Mouse (Mus musculus): ENCODE measurements around the gene Azin2.
A peak's percentile ranks its signal among the peaks of the same experiment; 100 is the strongest.

Azin2 gene

GRCm38 (mm10) chr4:128962029-128962925 lies at the start of gene Azin2:
Gene Azin2 (minus strand): TSS chr4:128962442.
- peak; percentile 92 for DNase-seq

DNA sequence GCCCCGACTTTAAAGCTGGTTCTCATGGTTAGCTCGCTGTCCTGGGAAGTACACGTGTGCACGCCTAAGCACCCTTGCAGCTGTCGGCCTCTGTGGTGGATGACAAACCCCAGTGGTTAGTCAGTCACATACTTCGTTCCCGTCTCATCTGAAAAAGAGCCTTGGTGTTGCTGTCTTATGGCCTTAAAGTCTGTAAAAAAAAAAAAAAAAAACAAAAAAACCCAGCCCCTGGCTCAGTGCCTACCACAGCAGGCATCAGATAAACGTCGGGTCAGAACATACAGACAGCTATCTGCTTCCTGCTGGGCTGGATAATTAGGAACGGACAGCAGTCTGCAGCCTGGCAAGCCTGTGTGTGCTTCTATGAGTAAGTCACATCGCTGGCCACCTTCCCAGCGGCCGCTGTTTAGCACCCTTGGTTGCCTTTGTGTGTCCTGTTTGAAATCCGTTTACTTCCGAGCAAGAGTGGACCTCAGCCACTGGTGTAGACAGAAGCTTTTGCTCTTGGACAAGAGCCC lies 49.4 kb upstream of the Azin2 start:
- DNase-seq = peak; percentile 65

GRCm38 (mm10) chr4:129009521-129009920 lies 47.3 kb upstream of the Azin2 start:
- DNase-seq = no peak

- DNase-seq = no peak
Measured at GRCm38 (mm10) chr4:129008672-129009071, 46.4 kb upstream of the Azin2 start.

GRCm38 (mm10) chr4:129008006-129008519 lies 45.8 kb upstream of the Azin2 start:
- DNase-seq = no peak

GRCm38 (mm10) chr4:129003720-129004119 lies 41.5 kb upstream of the Azin2 start:
- no peak for DNase-seq

- DNase-seq = no peak
Measured at GRCm38 (mm10) chr4:129000786-129001185, 38.5 kb upstream of the Azin2 start.

DNA sequence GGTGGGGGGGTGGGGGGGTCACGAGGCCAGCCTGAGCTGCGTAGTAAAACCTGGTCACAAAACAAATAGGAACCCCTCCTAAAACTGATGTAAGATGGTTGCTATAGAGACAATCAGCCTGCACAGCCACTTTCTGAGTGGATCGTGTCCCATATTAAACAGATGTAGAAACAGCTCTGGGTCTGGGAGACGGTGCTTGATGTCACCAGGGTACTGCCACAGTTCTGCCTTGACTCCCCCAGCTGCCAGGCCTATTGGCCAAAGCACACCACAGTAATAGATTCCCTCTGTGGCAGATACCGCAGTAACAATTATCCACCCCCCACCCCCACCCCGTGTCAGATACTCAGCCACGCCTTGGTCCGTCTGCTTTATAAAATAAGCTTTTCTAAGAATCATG lies 36.2 kb upstream of the Azin2 start:
- DNase-seq = no peak

GRCm38 (mm10) chr4:128997258-128997657 lies 35.0 kb upstream of the Azin2 start:
- DNase-seq = no peak

DNA sequence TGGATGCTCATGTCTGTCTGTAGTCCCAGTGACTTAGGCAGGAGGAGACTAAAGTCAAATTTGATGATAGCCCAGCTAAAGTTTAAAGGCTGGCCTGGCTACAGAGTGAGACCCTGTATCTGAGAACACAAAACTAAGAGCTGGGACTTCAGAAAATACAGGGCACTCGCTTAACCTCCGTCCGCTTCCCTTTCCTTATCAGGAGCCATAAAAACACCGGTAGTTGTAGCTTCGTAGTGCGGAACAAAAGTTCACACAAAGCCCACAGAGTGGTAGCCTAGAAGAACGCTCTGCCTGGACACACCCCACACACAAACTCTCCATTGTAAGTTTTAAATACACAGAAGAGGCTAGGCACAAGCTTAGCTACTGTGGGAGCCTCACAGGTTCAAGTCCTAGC lies 33.0 kb upstream of the Azin2 start:
- DNase-seq = no peak

- DNase-seq = no peak
Measured at GRCm38 (mm10) chr4:128993675-128994074, 31.4 kb upstream of the Azin2 start.

- peak; percentile 96 for DNase-seq
Measured at GRCm38 (mm10) chr4:128993025-128993662, 30.9 kb upstream of the Azin2 start.

GRCm38 (mm10) chr4:128992176-128992575 lies 29.9 kb upstream of the Azin2 start:
- no peak for DNase-seq

- DNase-seq = no peak
Measured at GRCm38 (mm10) chr4:128991500-128992008, 29.3 kb upstream of the Azin2 start, which contains the start of gene Ak2. Gene Ak2 (plus strand): TSS chr4:128991958.

DNA sequence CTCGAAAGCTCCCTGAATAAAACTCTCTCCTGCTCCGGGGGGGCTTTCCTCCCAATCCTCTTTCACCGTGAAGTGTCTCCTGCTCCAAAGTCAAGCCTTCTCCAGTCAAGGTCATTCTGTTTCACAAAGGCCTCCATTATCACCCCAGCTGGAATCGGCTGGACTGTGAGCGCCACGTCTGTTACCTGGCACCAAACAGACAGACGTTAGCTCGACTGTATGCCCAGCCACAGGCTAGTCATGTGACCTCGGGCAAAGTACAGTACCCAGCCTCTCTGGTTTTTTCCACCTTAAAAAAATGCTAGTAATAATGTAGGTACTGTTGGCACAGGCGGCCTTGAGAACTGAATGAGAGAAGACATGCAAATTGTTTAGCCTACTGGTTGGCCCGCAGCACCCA lies 27.4 kb upstream of the Azin2 start:
- no peak for DNase-seq

GRCm38 (mm10) chr4:128988911-128989310 lies 26.7 kb upstream of the Azin2 start:
- DNase-seq = no peak

GRCm38 (mm10) chr4:128984600-128984999 lies 22.4 kb upstream of the Azin2 start:
- DNase-seq = no peak

DNA sequence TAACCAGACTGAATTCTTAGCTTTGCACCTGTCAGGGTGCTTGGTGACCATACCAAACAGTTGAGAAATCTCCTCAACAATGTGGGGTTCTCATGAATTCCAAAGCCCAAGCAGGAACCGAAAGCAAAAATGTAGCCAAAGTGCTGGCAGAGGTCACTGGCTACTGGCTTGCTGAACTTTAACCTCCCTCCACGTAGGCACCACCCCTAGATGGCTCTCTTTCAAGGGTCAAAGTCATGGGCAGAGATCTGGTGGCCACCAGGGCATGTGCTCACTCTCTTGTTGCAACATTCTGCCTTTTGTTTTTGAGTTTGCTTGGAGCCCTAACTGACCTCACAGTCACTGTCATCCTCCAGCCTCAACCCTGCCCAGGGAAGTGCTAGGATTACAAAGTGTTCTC lies 21.4 kb upstream of the Azin2 start:
- DNase-seq = no peak

GRCm38 (mm10) chr4:128983151-128983550 lies 20.9 kb upstream of the Azin2 start:
- peak; percentile 37 for DNase-seq

DNA sequence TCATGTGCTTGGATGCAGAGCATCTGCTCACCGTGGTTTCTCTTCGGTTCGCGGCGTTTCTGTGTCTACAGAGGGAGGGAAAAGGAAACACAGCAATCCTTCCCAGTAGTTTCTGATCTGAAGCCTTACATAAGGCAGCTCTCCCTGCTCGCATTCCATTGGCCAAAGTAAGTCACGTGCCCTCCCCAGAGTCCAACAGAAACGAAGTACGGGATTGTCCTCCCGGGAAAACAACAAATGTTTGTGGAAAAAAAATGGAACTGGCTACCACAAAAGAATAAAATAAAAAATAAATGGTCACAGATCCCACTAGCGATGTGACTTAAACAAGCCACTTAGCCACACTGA lies 19.6 kb upstream of the Azin2 start:
- DNase-seq = no peak

DNA sequence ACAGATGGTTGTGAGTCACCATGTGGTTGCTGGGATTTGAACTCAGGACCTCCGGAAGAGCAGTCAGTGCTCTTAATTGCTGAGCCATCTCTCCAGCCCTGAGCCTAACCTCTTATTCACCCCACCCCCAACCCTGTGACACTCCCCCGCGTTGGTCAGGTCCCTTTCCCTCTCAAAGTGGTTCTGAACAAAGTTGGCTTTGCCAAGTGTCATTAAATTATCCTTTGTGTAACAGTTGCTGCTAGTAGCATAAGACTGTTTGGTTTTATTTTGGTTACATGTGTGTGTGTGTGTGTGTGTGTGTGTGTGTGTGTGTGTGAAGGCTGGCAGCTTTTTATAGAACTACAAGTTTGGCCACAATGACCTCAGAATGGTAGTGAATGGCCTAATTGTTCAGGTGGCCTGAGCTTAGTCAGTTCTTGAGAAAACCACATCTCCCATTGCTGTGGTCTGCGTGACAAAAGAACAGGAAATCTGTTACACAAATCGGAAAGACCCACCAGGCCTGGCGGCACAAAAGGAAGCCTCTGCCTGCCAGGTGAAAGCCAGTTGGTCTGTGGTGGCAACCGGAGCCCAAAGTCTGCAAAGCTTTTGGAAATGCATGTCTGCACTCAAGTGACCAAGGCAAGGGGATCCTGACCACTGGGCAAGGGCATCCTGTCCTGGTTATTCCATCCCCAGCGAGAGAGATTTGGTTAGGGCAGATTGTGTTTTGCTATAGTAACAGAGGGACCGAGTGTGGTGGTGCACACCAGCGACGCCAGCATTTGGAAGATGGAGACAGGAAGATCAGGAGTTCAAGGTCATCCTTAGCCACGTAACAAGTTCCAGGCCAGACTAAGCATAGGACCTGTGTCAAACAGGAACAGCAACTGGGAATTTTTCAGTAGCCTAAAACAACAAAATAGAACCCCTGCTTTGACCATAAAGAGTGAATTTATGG lies 18.9 kb upstream of the Azin2 start:
- DNase-seq = no peak

GRCm38 (mm10) chr4:128978634-128979033 lies 16.4 kb upstream of the Azin2 start:
- no peak for DNase-seq

Data from lung, postnatal 14 days (tissue).